Mouse (Mus musculus) neural tube, embryonic 10.5 days (tissue): ENCODE data around the gene Rad51b.

ENCODE experiments used
- DNase-seq: peaks from one replicate; pipeline ENCODE4 v3.0.0-alpha.2; 2017; ENCODE audit warnings: low spot score; ENCODE audit errors: extremely low spot score

The Rad51b gene

DNA sequence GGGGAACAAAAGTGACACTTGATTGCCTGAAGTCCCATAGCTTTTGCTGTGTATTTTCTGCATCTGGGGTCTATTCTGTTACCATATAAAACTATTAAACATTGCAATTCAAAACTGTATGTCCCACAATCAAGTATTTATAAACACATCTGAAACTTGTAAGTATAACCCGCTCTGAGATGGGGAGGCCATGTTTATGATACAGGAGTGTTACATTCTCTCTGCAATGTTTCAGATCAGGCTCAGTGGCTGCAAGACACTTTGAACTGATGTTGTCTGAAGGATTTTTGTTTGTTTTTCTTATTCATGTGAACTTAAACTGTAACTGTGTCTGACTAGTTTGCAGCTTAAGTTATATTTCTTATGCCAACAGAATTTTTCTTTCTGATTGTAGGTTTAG lies 80.3 kb downstream of the Rad51b start:
- no peak for DNase-seq

DNA sequence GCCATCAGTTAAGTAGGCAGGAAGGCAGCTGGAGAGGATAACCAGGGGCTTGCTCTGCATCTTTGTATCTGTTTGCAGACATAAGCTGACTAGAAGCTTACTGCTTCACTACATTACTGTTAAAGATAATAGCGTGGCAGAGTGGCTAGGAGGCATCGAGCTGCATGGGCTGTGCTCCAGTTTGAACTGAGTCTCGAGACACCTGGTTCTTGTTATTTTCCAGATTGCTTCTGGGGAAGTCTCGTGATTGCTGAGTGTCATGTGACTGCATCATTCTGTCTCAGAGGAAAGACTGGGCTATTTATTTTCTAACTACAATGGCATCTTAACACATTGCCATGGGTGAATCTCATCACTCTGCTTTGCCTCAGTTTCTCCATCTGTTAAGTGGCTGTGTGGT lies 80.8 kb downstream of the Rad51b start:
- DNase-seq: no peak

- no peak for DNase-seq
These were observed 83.1 kb downstream of the Rad51b start for GRCm38 (mm10) chr12:79380190-79380589.

DNA sequence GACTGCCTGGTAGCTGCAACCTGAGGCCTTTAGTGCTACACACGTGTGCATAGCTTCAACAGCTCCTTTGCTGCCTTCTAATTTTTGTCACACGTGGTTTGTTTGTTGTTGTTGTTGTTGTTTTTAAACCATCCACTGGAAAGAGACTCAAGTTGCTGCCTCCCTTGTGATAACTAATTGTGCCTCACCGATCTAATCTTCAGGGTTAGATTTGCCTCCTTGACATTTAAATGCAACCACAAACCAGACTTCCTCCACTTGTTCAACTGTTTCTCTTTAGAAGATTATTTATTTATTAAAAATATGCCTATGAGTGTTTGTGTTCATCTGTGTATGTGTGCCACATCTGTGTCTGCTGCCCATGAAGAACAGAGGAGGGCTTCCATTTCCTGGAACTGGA lies 84.4 kb downstream of the Rad51b start:
- no peak for DNase-seq

- no peak for DNase-seq
These were observed 85.3 kb downstream of the Rad51b start for GRCm38 (mm10) chr12:79382416-79382815.

GRCm38 (mm10) chr12:79383583-79383982 lies 86.5 kb downstream of the Rad51b start:
- no peak for DNase-seq

DNA sequence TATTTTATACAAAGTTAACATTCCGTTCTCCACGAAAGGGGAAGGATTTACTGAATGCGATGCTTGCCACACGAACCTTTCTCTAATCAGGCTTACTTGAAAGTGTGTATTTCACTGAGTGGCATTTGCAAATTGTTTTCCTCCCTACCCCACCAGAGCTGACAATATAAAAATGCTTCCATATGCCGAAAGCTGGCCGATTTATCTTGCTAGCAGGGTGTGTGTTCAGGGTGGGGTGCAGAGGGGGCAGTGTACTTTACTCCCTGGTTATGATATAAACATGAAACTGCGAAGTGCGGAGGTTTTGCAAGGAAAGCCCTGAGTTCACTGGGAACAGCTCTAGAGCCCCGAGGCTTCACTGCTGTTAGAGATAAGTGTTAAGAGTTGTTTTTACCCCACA lies 87.7 kb downstream of the Rad51b start:
- DNase-seq: no peak

GRCm38 (mm10) chr12:79385199-79385598 lies 88.1 kb downstream of the Rad51b start:
- no peak for DNase-seq

DNA sequence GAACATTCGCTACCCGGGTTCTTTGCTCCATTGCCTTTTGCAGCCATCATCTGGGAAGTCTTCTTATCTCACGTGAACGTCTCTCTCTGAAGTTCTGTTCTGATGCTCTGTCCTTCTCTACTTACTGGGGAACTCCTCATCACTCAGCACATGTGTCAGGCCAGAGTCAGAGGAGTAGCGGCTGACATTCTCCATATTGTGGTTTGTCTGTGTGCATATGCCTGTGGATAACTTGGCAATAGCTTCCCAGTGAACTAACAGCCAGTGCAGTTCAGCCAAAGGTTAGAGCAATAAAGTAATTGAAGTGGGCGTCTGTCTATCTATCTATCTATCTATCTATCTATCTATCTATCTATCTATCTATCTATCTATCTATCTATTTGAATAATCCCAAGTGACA lies 90.8 kb downstream of the Rad51b start:
- DNase-seq: no peak

GRCm38 (mm10) chr12:79389251-79389650 lies 92.2 kb downstream of the Rad51b start:
- DNase-seq: no peak

DNA sequence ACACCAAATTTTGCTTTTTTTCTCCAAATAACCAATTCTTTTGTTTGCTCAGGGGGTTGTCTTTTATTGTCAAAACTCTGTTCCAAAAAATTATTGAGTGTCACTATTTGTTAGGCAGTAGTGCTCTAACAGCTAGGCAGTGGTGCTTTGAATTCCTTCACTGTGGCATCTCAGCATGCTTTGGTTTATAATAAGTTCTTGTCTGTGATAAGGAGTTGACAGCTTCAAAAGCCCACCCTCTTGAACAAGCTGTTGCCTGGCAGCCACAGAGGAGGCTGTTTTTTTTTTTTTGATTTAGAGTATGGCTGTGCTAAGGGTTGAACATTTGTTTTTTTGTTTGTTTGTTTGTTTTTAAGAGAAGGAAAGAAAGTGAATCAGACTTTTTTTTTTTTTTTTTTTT lies 92.9 kb downstream of the Rad51b start:
- no peak for DNase-seq

GRCm38 (mm10) chr12:79393636-79394035 lies 96.6 kb downstream of the Rad51b start:
- DNase-seq: no peak

DNA sequence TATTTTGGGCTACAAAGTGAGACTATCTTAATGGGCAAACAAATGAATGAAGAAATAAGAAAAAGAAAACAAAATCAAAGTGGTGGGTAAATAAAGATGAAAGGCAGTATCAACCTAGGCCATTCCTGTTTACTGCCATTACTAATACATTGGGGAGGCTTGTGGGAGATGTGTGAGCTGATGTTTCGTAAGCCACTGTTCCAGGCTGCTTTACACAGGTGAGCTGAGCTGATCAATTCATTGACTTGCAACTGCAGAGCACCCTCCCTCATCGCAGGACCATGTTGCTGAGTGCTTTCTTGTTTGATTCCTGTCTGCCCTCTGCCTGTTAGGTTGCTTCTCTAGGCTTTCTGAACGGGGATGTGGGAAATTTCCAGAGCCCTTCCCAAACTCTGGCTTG lies 106.9 kb downstream of the Rad51b start:
- no peak for DNase-seq

DNA sequence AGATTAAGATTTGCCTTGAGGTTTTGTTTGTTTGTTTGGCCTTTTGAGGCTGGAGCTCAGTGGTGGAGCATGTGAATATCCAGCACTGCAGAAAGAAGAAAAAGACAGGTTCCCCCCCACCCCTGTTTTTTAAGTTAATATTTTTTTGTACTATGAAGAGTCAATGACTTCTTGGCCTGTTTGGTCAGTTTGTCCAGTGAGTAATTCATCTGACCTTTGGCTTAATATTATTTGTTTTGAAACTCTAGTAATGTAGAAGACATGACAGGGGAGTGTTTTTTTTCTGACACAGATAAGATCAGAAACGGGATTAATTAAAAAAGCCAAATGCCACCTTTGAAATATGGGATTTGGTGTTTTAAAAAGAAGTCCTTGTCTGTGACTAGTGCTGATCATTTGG lies 107.4 kb downstream of the Rad51b start:
- no peak for DNase-seq

DNA sequence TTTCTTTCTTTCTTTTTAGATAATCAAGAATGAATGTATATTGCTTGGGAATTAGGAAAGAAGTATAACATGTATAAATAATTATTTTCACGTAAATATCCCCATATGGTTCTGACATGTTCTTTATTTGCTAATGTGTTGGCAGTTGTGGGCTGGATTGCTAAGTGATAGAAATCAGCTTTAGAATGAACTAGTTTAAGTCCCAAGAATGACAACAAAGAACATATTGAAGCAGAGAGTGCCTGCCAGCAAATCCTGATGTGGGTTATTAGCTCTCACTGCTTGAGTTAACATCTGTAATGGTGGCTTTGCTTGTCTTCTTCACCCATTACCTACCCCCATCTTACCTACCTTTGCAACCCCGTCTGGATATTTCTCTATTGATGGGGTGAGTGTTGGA lies 111.6 kb downstream of the Rad51b start:
- DNase-seq: no peak

DNA sequence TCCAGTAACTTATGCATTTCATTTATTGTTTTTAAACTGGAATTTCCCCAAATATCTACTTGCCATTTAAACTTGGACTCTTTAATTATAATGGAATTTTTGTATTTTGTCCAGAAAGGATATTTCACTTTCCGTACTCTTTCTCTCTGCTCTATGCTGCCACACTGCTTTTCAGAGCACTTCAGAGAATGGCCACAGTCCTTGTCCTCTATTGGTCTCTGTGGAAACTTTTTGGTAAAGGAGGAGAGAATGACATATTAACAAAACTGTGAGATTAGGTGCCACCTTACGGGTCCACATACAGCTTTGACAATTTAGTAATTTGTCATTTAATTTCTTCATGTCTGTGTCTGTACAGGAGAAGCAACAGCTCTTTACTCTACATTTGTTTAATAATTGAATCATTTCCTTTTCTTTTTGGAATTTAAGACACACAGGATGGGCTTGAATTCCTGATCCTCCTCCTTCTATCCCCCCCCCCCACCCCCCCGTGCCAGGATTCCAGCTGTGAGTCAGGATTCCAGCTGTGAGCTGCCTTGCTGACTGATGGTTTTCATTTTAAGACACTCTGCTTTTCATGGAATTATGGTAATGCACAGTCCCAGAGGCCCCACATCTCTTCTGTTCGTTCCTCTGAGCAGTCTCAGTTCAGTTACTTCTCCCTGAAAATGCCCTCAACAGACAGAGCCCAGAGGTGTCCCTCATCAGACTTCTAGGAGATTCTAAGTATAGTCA lies 112.2 kb downstream of the Rad51b start:
- no peak for DNase-seq

DNA sequence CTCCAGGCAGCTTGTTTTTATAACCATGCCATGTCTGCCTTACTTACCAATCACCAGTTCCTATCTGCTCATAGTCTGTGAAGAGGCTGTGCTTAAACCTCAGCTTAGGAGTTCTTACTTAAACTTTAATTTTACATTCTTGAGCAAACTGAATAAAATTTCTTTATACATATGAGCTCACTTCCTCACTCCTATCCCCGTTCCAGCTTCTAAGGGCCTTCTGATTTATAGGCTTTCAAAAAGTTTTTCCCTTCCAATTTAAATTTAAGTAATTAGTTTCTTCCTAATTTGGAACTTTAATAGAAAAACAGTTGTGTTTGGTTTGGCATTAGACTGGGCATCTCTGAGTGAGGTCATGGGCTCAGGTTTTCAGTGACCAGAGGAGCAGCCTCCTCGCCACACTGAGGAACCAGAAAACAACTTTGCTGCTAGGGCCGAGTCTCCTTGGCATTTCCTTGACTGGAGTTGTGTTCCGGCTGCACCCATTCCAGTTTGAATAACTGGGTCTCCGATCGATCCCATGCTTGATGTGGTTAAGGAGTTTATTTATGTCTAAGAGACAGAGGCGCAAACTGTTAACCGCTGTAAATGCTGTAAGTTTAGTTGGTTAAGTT lies 115.9 kb downstream of the Rad51b start:
- DNase-seq: no peak

- DNase-seq: no peak
These were observed 120.3 kb downstream of the Rad51b start for GRCm38 (mm10) chr12:79417360-79417759.

DNA sequence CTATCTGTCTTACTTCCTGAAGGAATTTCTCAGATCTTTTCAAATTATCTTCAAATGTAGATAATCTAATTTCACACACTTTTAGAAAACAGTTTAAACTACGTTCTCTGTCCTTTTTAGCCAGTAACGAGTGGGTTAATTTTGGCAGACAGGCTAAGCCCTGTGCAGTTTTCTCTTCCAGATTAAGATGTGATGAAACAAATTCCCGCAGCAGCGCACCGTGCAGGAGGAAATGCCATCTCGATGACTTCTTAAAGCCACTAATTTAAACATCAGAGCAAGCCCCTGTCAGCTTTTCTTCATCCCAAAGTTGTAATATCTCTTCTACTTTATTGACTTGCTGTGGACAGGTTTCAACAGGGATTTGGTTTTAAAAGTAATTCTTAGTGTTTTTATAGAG lies 123.5 kb downstream of the Rad51b start:
- no peak for DNase-seq

DNA sequence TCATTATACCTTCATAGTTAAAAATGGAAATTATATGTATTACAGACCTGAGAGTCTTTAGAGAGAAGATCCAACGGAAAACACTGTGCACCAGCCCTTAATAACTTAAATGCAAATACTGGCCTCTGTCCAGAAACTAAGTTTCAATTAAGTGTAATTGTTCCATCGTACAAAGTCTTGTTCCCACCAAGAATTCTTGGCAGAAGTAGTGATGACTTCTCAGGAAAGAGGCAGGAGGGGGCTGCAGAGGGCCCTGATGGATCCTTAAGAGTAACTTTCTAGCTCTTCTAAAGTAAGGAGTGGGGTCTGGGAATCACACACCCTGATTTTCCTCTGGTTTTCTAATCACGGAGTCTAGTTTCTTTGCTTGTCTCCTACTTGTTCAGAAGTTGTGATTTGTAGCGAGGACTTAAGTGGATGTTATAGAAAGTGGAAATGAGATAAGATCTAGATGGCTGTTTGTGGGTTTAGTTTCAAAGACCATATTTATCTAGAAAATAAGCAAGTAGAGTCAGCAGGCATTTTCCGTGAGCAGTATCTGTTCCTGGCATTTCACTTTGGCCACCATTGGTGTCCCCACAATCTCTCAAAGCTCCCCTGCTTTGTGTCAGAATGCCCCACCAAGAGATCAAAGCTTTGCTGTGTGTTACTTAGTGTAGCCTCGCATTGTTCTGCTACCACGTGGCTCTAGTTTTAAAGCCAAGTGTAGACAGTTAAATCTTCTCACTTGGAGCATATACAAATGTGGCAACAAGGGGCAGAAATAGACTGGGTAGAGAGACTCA lies 132.6 kb downstream of the Rad51b start:
- no peak for DNase-seq

DNA sequence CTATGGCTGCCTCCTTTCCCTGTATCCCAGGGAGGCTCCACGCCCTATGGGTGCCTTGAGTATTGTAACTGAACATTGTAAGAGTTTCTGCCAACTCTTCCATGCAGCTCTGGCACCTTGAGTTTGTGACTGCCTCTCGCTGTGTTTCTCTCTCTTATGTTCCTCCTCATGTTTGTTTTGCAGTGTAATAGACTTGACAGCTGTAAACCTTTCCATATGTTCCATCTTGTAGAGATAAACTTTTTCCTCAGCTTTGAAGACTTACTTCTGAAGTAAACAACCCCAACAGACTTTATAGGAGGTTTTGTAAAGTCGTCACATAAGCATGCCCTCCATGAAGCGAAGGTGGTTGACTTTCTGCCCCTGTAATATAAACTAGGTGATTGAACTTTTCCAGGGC lies 134.1 kb downstream of the Rad51b start:
- DNase-seq: no peak

- no peak for DNase-seq
These were observed 136.8 kb downstream of the Rad51b start for GRCm38 (mm10) chr12:79433724-79434442.
